Mouse (Mus musculus): ENCODE measurements around the gene Kcnma1.

GRCm38 (mm10) chr14:23835387-23836111 lies 178.7 kb downstream of the Kcnma1 start:
- TF ChIP-seq POLR2A (IDR thresholded peaks at IDR 0.05; ENCODE audit: control insufficient read depth, low read depth, low read length), result no peak
- no peak for TF ChIP-seq CTCF (IDR thresholded peaks at IDR 0.05; ENCODE audit: control insufficient read depth, insufficient read depth, insufficient replicate concordance, low read depth, low read length)

All from testis, adult 2 months (tissue).